Mouse (Mus musculus): ENCODE measurements at regions not wholly inside any gene's neighbourhood (a gene's known extent, or its start where the extent isn't known, plus 50 kb on each side); places are given as distances from the start of the nearest gene placed in this dataset.
A peak's percentile ranks its signal among the peaks of the same experiment; 100 is the strongest.

DNA sequence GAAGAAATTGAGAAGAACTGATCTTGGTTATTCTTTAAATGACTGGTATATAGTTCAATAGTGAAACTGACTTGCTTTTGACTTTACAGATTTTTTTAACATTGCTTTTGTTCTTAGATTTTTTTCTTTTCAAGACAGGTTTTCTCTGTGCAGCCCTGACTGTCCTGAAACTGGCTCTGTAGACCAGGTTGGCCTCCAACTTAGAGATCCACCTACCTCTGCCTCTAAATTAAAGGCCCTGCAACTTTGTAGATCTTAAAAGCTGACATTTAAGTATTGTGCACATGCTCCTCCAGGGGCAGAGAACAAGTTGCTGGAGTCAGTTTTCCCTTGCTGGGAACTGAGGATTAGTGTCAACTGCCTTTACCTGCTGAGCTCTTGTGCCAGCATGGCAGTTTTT is 132.6 kb upstream of the Impad1 start:
- DNase-seq: no peak
- intact Hi-C loops (cut with DNase I): no loop called here

DNA sequence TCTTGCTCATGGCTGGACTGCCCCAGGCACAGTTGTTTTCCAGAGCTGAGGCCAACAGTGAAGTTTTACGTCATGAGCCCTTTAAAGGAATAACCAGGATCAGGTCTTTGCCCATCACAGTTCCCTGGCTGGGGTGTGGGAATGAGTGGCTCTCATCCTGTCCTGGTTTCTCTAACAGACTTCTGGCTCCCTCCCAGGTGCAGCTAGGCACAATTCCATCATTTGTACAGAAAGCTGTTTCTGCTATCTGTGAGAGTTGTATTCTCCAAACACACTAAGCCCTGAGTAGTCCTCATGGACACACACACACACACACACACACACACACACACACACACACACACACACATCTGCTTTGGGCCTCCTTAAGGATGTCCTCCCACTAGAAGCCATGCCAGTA is 127.1 kb upstream of the Impad1 start:
- peak in 1 of 2 experiments; percentile 2 for DNase-seq
- intact Hi-C loops (cut with DNase I): no loop called here

DNA sequence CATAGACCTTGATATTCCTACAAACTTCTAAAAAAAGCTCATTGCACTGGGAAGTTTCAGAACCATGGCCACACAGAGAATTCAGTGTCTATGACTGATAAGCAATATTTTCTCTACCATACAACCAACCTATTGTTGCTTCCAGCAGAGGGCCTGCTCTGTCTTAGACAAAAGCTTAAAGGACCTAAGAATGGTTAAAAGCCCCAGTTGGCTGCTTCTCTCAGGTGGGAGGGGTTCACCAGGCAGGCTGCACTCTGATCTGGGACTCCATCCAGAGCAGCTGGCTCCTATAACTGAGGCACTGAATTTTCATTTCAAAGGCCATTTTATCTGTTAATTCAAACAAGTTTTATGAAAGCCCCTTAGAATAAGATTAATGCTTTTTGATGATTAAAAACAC is 82.1 kb upstream of the Impad1 start:
- peak; percentile 5 to 28 for DNase-seq

GRCm38 (mm10) chr4:4858345-4858744 is 65.2 kb upstream of the Impad1 start:
- no peak for DNase-seq
- intact Hi-C loops (cut with DNase I): no loop called here

More for the DNA sequence above, 82.1 kb upstream of the Impad1 start:
- intact Hi-C loops (cut with DNase I): no loop called here
